Mouse (Mus musculus) heart, postnatal 0 days (tissue): ENCODE data around the gene Gm973. TPM values are rescaled to one million over a fixed set of nuclear protein-coding genes. Genes with fewer than 3 reads are reported as not detected.

Experiments
- ATAC-seq: fragments of 200-750 bp; cut with Nextera tagmentation; 2 replicates; pipeline ENCODE4 v1.8.0; 2017; ENCODE audit warnings: low read depth, moderate number of reproducible peaks, moderate library complexity; ENCODE audit not compliant: insufficient read depth
- DNase-seq: peaks from one replicate; pipeline ENCODE4 v3.0.0-alpha.2; 2016; ENCODE audit warnings: low spot score
- H3K27ac ChIP-seq: fragments of 300-500 bp; sonication (generic); 2 replicates; pipeline ENCODE4 v1.5.1; 2014; ENCODE audit warnings: low read depth, mild to moderate bottlenecking
- H3K27me3 ChIP-seq: fragments of 300-500 bp; sonication (generic); 2 replicates; pipeline ENCODE4 v1.6.1; 2014; ENCODE audit warnings: low read length, mixed read lengths; ENCODE audit not compliant: control insufficient read depth, insufficient read depth
- H3K36me3 ChIP-seq: fragments of 300-500 bp; sonication (generic); replicated peaks from 2 replicates; pipeline ENCODE4 v1.6.1; 2014; ENCODE audit warnings: low read length, mixed read lengths; ENCODE audit not compliant: control insufficient read depth, insufficient read depth
- H3K4me1 ChIP-seq: fragments of 300-500 bp; sonication (generic); 2 replicates; pipeline ENCODE4 v1.6.1; 2014; ENCODE audit warnings: antibody characterized with exemption; ENCODE audit not compliant: control insufficient read depth, insufficient read depth
- H3K4me2 ChIP-seq: fragments of 300-500 bp; sonication (generic); 2 replicates; pipeline ENCODE4 v1.6.1; 2014; ENCODE audit warnings: low read depth, mild to moderate bottlenecking, low read length, moderate library complexity
- H3K4me3 ChIP-seq: fragments of 300-500 bp; sonication (generic); 2 replicates; pipeline ENCODE4 v1.5.1; 2014; ENCODE audit warnings: low read depth, low read length
- H3K9ac ChIP-seq: fragments of 300-500 bp; sonication (generic); replicated peaks from 2 replicates; pipeline ENCODE4 v1.6.1; 2014; ENCODE audit warnings: low read depth, low read length, mixed read lengths
- H3K9me3 ChIP-seq: fragments of 300-500 bp; sonication (generic); replicated peaks from 2 replicates; pipeline ENCODE4 v1.6.1; 2016; ENCODE audit warnings: low read length; ENCODE audit not compliant: control insufficient read depth
- CTCF ChIP-seq: IDR thresholded peaks from 2 replicates; pipeline ENCODE4 v1.5.1; 2016; ENCODE audit warnings: antibody characterized with exemption, control low read depth, low read depth
- EP300 ChIP-seq: IDR thresholded peaks from 2 replicates; pipeline ENCODE4 v1.6.1; 2016; ENCODE audit warnings: antibody characterized with exemption, low read depth
- WGBS: fragments of 180-500 bp; shearing (Covaris S2); extraction: QIAGEN DNeasy Blood & Tissue Kit; methylation state at CpG from one replicate; pipeline ENCODE4 v1.1.7; 2014; 5-methylcytosine and 5-hydroxymethylcytosine counted together
- polyA plus RNA-seq: library from polyadenylated mRNA; unstranded; fragments of >200 nt; fragmentation: Nextera tagmentation; extraction: Ambion mirVana; gene quantifications from 2 replicates; pipeline ENCODE4 v1.2.1, GENCODE M21; 2015
- total RNA-seq: library from RNA; depleted of rRNA; stranded (reverse); fragments of >200 nt; gene quantifications from 2 replicates; pipeline ENCODE4 v1.2.3, GENCODE M21; 2014; ENCODE audit warnings: low replicate concordance

Gene Gm973
- total and polyA plus RNA-seq, 2 experiments from 2014 or later, result 0.14 TPM; not detected in 1

GRCm38 (mm10) chr1:59497741-59498613 is 18.1 kb upstream of the Gm973 start:
- ATAC-seq (no peak), DNase-seq (no peak)
- 54% methylated on average over 6 of the region's 6 CpGs for WGBS
- no peak for TF ChIP-seq EP300
- no peak for TF ChIP-seq CTCF
- Histone ChIP-seq H3K27me3 (no peaks in the 10 kb centered on the region), H3K4me2 (no peak overlapping the region), H3K27ac (no peak overlapping the region), H3K36me3 (no peaks in the 10 kb centered on the region), H3K4me1 (no peaks in the 10 kb centered on the region), H3K9ac (no peak overlapping the region), H3K4me3 (no peak overlapping the region), H3K9me3 (no peaks in the 10 kb centered on the region)

GRCm38 (mm10) chr1:59499327-59499726 is 16.7 kb upstream of the Gm973 start:
- TF ChIP-seq EP300 (no peak), CTCF (no peak)
- Histone ChIP-seq H3K36me3 (no peaks in the 10 kb centered on the region), H3K9me3 (no peaks in the 10 kb centered on the region), H3K27ac (no peak overlapping the region), H3K4me2 (no peak overlapping the region), H3K4me3 (no peak overlapping the region), H3K27me3 (no peaks in the 10 kb centered on the region), H3K9ac (no peak overlapping the region), H3K4me1 (no peaks in the 10 kb centered on the region)
- WGBS, result 69% methylated on average over 3 of the region's 3 CpGs
- no peak for ATAC-seq
- no peak for DNase-seq

- Histone ChIP-seq H3K36me3 (no peaks in the 10 kb centered on the region), H3K9ac (no peak overlapping the region), H3K4me3 (no peak overlapping the region), H3K4me2 (no peak overlapping the region), H3K9me3 (no peaks in the 10 kb centered on the region), H3K27ac (no peak overlapping the region), H3K27me3 (no peaks in the 10 kb centered on the region), H3K4me1 (no peaks in the 10 kb centered on the region)
- TF ChIP-seq EP300 (no peak), CTCF (no peak)
- no peak for ATAC-seq
- no peak for DNase-seq
- WGBS, result 43% methylated on average over 2 of the region's 2 CpGs
Measured at GRCm38 (mm10) chr1:59502355-59502754, 13.7 kb upstream of the Gm973 start.

DNA sequence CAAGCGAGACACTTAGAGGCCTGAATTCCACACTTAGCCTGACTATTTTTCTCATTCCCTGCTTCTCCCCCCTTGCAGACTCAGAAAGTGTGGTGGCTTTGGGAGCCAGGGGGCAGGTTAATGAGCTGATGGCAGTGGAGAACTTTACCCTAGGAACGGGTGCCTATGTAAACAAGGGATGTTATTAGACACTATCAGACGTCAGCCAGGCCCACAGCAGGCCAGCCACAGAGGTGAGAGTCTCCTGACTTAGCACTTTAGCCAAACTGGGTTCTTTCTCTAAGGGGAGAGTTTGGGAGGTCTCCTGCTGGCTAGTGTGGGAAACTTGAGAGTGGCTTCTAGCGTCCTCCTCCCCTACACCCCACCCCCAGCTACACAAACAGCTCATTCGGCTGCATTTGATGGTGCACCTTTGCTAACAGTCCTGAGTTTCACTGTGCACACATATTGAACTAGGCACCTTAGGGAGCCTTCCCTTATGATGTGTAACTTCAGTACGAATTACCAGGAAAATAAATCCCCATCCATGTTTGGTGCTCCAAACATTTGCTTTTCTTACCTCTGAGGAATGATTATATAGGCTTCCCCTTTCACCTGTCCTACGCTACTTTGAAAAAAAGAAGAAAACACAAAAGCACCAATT is 12.3 kb upstream of the Gm973 start:
- Histone ChIP-seq H3K4me3 (no peak overlapping the region), H3K36me3 (no peaks in the 10 kb centered on the region), H3K4me2 (no peak overlapping the region), H3K9me3 (no peaks in the 10 kb centered on the region), H3K27me3 (no peaks in the 10 kb centered on the region), H3K27ac (no peak overlapping the region), H3K9ac (no peak overlapping the region), H3K4me1 (peaks cover 8% of the 10 kb centered on the region; the same call in 1 of the 2 replicates)
- DNase-seq (no peak), ATAC-seq (no peak)
- 53% methylated on average over 7 of the region's 7 CpGs for WGBS
- TF ChIP-seq CTCF (no peak), EP300 (no peak)

DNA sequence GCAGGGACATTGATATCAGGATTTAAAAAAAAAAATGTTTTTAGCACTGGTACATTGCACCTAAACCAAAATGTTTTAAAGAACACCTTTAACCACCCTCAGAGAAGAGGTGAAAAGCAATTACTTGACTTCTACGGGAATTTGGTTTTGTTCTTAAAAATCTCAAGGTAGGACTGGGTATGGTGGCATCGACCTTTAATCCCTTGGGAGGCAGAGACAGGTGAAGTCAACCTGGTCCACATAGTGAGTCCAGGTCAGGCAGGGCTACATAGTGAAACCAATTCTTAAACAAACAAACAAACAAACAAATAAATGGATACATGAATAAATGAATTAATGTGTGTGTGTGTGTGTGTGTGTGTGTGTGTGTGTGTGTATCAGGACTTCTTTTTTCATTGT is 11.8 kb upstream of the Gm973 start:
- ATAC-seq (no peak), DNase-seq (no peak)
- Histone ChIP-seq H3K27me3 (no peaks in the 10 kb centered on the region), H3K36me3 (no peaks in the 10 kb centered on the region), H3K9me3 (no peaks in the 10 kb centered on the region), H3K4me1 (peaks cover 9% of the 10 kb centered on the region; the same call in 1 of the 2 replicates), H3K27ac (no peak overlapping the region), H3K9ac (no peak overlapping the region), H3K4me2 (no peak overlapping the region), H3K4me3 (no peak overlapping the region)
- 71% methylated on average over 2 of the region's 2 CpGs for WGBS
- TF ChIP-seq CTCF (no peak), EP300 (no peak)
